Mouse (Mus musculus): ENCODE measurements at regions not wholly inside any gene's neighbourhood (a gene's known extent, or its start where the extent isn't known, plus 50 kb on each side); places are given as distances from the start of the nearest gene placed in this dataset.

DNA sequence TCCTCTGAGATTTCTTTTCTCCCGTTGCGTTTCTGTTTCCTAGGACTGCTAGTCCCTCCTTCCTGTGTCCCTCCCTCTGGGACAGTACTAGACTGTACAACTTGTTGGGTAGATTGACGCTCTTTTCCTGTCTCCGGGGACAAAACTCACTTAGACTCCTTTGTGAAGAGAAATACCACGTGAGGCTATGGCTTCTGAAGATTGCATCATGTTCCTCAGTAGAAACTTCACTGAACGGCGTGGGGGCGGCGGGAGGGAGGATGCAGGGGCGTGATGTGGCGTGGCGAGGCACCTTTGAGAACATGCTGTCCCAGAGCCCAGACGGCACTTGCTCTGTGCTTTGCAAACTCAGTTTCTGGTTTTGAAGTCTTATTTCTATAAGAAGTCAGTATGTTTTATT, 78.5 kb downstream of the Spata18 start:
- Histone ChIP-seq H3K27ac (replicated peaks; ENCODE audit: low read depth, low read length) (no peak overlapping the region), H3K27me3 (ENCODE audit: control insufficient read depth, insufficient read depth, low read length) (no peaks in the 10 kb centered on the region), H3K4me2 (ENCODE audit: low read depth, low read length) (no peak overlapping the region), H3K9me3 (replicated peaks; ENCODE audit: control insufficient read depth, low read length) (no peaks in the 10 kb centered on the region), H3K9ac (replicated peaks; ENCODE audit: low read length) (no peak overlapping the region), H3K4me3 (ENCODE audit: low read depth, low read length) (no peak overlapping the region), H3K36me3 (replicated peaks; ENCODE audit: control insufficient read depth, insufficient read depth, low read depth, low read length) (no peaks in the 10 kb centered on the region), H3K4me1 (ENCODE audit: control insufficient read depth, insufficient read depth, low read length) (no peaks in the 10 kb centered on the region)
- ATAC-seq (replicated peaks; ENCODE audit: insufficient number of reproducible peaks, low FRiP score, low TSS enrichment, low read depth): no peak
- WGBS: 83% methylated on average over 13 of the region's 13 CpGs
- no peak for DNase-seq (ENCODE audit: low spot score)

DNA sequence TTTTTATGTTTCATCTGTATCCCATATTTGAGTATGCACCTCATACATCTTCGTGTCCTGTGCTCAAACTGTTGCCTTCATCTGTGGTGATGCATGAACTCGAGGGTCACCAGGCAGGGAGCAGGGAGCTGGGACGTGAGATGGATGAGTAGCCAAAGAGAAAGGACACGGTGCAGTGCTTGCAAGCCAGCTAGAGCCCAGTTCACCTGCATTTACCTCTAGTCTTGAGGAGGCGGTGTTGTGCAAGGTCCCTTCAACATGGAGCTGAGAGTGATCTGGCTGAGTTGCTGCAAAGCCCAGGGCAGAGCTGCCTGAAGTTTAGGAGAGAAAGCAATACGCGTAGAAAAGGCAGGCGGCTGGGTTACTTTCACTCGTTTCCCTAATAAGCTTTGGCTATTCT, 80.2 kb downstream of the Spata18 start:
- no peak overlapping the region for H3K9ac ChIP-seq (replicated peaks; ENCODE audit: low read length)
- H3K36me3 ChIP-seq (replicated peaks; ENCODE audit: control insufficient read depth, insufficient read depth, low read depth, low read length): no peaks in the 10 kb centered on the region
- ATAC-seq (replicated peaks; ENCODE audit: insufficient number of reproducible peaks, low FRiP score, low TSS enrichment, low read depth) (no peak), DNase-seq (ENCODE audit: low spot score) (peak; percentile 14)
- H3K27ac ChIP-seq (replicated peaks; ENCODE audit: low read depth, low read length): peak overlapping the region; percentile 31; the same call in 1 of the 2 replicates
- no peaks in the 10 kb centered on the region for H3K9me3 ChIP-seq (replicated peaks; ENCODE audit: control insufficient read depth, low read length)
- H3K4me1 ChIP-seq (ENCODE audit: control insufficient read depth, insufficient read depth, low read length): no peaks in the 10 kb centered on the region
- no peaks in the 10 kb centered on the region for H3K27me3 ChIP-seq (ENCODE audit: control insufficient read depth, insufficient read depth, low read length)
- 54% methylated on average over 9 of the region's 9 CpGs for WGBS
- H3K4me3 ChIP-seq (ENCODE audit: low read depth, low read length): no peak overlapping the region
- no peak overlapping the region for H3K4me2 ChIP-seq (ENCODE audit: low read depth, low read length)

DNA sequence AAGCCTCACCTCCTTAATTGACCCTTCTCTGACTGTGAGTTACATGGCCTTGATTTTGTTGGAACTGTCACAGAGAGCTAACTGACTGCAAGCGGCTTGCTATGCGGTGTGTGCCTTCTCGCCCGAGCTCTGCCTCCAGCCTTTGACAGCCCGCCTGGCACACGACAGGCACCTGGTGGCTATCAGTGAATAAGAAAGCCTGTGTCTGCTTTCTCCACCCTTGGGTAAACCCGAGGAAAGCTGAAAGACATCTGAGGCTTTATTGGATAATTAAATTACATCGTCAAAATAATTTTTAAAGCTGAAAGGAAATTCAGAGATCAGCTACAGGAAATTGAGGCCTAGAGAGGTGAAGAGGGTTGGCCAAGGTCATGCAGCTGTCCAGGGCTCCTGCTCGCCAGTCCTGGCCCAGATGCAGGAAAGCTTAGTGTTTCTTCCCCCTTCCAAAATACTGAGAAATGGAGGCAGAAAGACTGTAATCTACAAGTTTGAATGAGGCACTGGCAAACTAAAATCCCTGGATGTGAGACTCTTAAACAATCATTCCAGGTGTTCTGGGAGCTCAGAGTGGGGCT, 80.9 kb downstream of the Spata18 start:
- H3K27ac ChIP-seq (replicated peaks; ENCODE audit: low read depth, low read length): no peak overlapping the region
- ATAC-seq (replicated peaks; ENCODE audit: insufficient number of reproducible peaks, low FRiP score, low TSS enrichment, low read depth) (no peak), DNase-seq (ENCODE audit: low spot score) (peak; percentile 73)
- no peaks in the 10 kb centered on the region for H3K36me3 ChIP-seq (replicated peaks; ENCODE audit: control insufficient read depth, insufficient read depth, low read depth, low read length)
- WGBS: 18% methylated on average over 9 of the region's 9 CpGs
- H3K4me1 ChIP-seq (ENCODE audit: control insufficient read depth, insufficient read depth, low read length): no peaks in the 10 kb centered on the region
- H3K4me2 ChIP-seq (ENCODE audit: low read depth, low read length): no peak overlapping the region
- H3K9me3 ChIP-seq (replicated peaks; ENCODE audit: control insufficient read depth, low read length): no peaks in the 10 kb centered on the region
- H3K9ac ChIP-seq (replicated peaks; ENCODE audit: low read length): no peak overlapping the region
- no peak overlapping the region for H3K4me3 ChIP-seq (ENCODE audit: low read depth, low read length)
- no peaks in the 10 kb centered on the region for H3K27me3 ChIP-seq (ENCODE audit: control insufficient read depth, insufficient read depth, low read length)

GRCm38 (mm10) chr5:73740766-73741165, 89.6 kb downstream of the Spata18 start:
- Histone ChIP-seq H3K27ac (replicated peaks; ENCODE audit: low read depth, low read length) (no peak overlapping the region), H3K4me3 (ENCODE audit: low read depth, low read length) (no peak overlapping the region), H3K27me3 (ENCODE audit: control insufficient read depth, insufficient read depth, low read length) (no peaks in the 10 kb centered on the region), H3K9me3 (replicated peaks; ENCODE audit: control insufficient read depth, low read length) (no peaks in the 10 kb centered on the region), H3K36me3 (replicated peaks; ENCODE audit: control insufficient read depth, insufficient read depth, low read depth, low read length) (no peaks in the 10 kb centered on the region), H3K9ac (replicated peaks; ENCODE audit: low read length) (no peak overlapping the region), H3K4me1 (ENCODE audit: control insufficient read depth, insufficient read depth, low read length) (no peaks in the 10 kb centered on the region), H3K4me2 (ENCODE audit: low read depth, low read length) (no peak overlapping the region)
- peak; percentile 49 for DNase-seq (ENCODE audit: low spot score)
- ATAC-seq (replicated peaks; ENCODE audit: insufficient number of reproducible peaks, low FRiP score, low TSS enrichment, low read depth): no peak
- 55% methylated on average over 3 of the region's 3 CpGs for WGBS

DNA sequence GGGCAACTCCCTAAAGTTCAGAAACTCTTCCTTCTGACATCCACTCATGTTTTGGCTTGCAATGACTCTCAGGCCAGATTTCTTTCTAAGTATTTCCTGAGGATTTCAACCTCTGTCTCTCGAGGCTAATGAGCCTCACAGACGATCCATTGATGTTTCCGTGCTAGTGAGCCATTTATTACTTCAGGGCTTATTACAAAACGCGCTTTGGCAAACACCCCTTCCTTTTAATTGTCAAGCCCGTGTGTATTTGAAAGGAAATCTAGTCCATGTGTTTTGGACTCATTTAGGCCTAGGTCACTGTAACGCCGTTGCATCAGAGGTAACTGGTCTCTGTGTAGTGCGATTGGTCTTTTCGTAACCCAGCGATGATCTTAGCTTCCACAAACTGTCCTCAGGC, 90.3 kb downstream of the Spata18 start:
- no peak overlapping the region for H3K4me3 ChIP-seq (ENCODE audit: low read depth, low read length)
- no peak for ATAC-seq (replicated peaks; ENCODE audit: insufficient number of reproducible peaks, low FRiP score, low TSS enrichment, low read depth)
- no peaks in the 10 kb centered on the region for H3K9me3 ChIP-seq (replicated peaks; ENCODE audit: control insufficient read depth, low read length)
- H3K27me3 ChIP-seq (ENCODE audit: control insufficient read depth, insufficient read depth, low read length): no peaks in the 10 kb centered on the region
- DNase-seq (ENCODE audit: low spot score): no peak
- H3K4me2 ChIP-seq (ENCODE audit: low read depth, low read length): no peak overlapping the region
- H3K27ac ChIP-seq (replicated peaks; ENCODE audit: low read depth, low read length): no peak overlapping the region
- H3K36me3 ChIP-seq (replicated peaks; ENCODE audit: control insufficient read depth, insufficient read depth, low read depth, low read length): no peaks in the 10 kb centered on the region
- H3K4me1 ChIP-seq (ENCODE audit: control insufficient read depth, insufficient read depth, low read length): no peaks in the 10 kb centered on the region
- no peak overlapping the region for H3K9ac ChIP-seq (replicated peaks; ENCODE audit: low read length)
- WGBS: 70% methylated on average over 11 of the region's 11 CpGs

- Histone ChIP-seq H3K4me1 (ENCODE audit: control insufficient read depth, insufficient read depth, low read length) (no peaks in the 10 kb centered on the region), H3K9me3 (replicated peaks; ENCODE audit: control insufficient read depth, low read length) (no peaks in the 10 kb centered on the region), H3K27ac (replicated peaks; ENCODE audit: low read depth, low read length) (no peak overlapping the region), H3K27me3 (ENCODE audit: control insufficient read depth, insufficient read depth, low read length) (no peaks in the 10 kb centered on the region), H3K4me3 (ENCODE audit: low read depth, low read length) (no peak overlapping the region), H3K36me3 (replicated peaks; ENCODE audit: control insufficient read depth, insufficient read depth, low read depth, low read length) (no peaks in the 10 kb centered on the region), H3K4me2 (ENCODE audit: low read depth, low read length) (no peak overlapping the region), H3K9ac (replicated peaks; ENCODE audit: low read length) (no peak overlapping the region)
- ATAC-seq (replicated peaks; ENCODE audit: insufficient number of reproducible peaks, low FRiP score, low TSS enrichment, low read depth) (no peak), DNase-seq (ENCODE audit: low spot score) (no peak)
- WGBS: 90% methylated on average over 1 of the region's 1 CpGs
Measured at GRCm38 (mm10) chr5:73743953-73744352, 92.8 kb downstream of the Spata18 start.

DNA sequence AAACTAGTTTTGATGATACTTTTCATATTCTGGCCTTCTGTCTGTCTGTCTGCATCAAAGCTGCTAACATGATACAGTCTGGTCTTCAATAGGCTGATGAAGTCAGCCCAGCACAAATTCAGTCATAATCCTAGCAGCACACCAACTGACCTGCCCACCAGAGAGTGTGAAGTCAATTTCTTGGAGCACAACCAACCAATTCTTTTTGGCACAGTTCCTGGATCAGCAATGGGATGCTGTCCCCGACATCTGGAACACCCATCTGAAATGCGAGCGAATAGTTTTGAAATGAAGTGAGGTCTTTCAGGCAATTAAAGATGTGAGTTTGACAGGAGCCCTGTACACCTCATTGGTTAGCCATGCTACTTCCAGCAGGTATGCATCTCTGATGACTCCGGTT, 98.6 kb downstream of the Spata18 start:
- H3K27ac ChIP-seq (replicated peaks; ENCODE audit: low read depth, low read length): no peak overlapping the region
- no peaks in the 10 kb centered on the region for H3K27me3 ChIP-seq (ENCODE audit: control insufficient read depth, insufficient read depth, low read length)
- 87% methylated on average over 4 of the region's 4 CpGs for WGBS
- H3K4me3 ChIP-seq (ENCODE audit: low read depth, low read length): no peak overlapping the region
- ATAC-seq (replicated peaks; ENCODE audit: insufficient number of reproducible peaks, low FRiP score, low TSS enrichment, low read depth) (no peak), DNase-seq (ENCODE audit: low spot score) (no peak)
- H3K4me2 ChIP-seq (ENCODE audit: low read depth, low read length): no peak overlapping the region
- H3K9ac ChIP-seq (replicated peaks; ENCODE audit: low read length): no peak overlapping the region
- H3K9me3 ChIP-seq (replicated peaks; ENCODE audit: control insufficient read depth, low read length): no peaks in the 10 kb centered on the region
- H3K4me1 ChIP-seq (ENCODE audit: control insufficient read depth, insufficient read depth, low read length): no peaks in the 10 kb centered on the region
- H3K36me3 ChIP-seq (replicated peaks; ENCODE audit: control insufficient read depth, insufficient read depth, low read depth, low read length): no peaks in the 10 kb centered on the region

DNA sequence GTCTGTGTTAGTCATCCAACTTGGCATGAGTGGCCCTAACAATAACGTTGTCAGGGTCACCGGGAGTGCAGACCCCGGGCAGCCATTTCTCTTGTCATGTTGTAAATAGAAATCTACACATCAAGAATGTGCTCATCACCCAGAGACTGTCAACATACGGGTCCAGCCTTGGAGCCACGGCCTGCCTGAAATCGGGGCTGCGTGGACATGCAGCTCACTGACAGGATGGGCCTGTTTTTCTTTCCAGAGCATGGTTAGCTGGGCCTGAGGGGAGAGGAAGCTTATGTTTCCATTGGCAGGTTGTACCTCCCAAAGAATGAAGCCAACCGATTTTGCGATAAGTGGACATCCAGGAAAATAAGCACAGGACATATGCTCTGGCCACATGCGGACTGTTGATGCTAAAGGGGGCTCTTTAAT, 101.1 kb downstream of the Spata18 start:
- ATAC-seq (replicated peaks; ENCODE audit: insufficient number of reproducible peaks, low FRiP score, low TSS enrichment, low read depth) (no peak), DNase-seq (ENCODE audit: low spot score) (no peak)
- Histone ChIP-seq H3K27ac (replicated peaks; ENCODE audit: low read depth, low read length) (no peak overlapping the region), H3K4me2 (ENCODE audit: low read depth, low read length) (no peak overlapping the region), H3K27me3 (ENCODE audit: control insufficient read depth, insufficient read depth, low read length) (no peaks in the 10 kb centered on the region), H3K9ac (replicated peaks; ENCODE audit: low read length) (no peak overlapping the region), H3K4me3 (ENCODE audit: low read depth, low read length) (no peak overlapping the region), H3K36me3 (replicated peaks; ENCODE audit: control insufficient read depth, insufficient read depth, low read depth, low read length) (no peaks in the 10 kb centered on the region), H3K9me3 (replicated peaks; ENCODE audit: control insufficient read depth, low read length) (no peaks in the 10 kb centered on the region), H3K4me1 (ENCODE audit: control insufficient read depth, insufficient read depth, low read length) (no peaks in the 10 kb centered on the region)
- WGBS: 84% methylated on average over 10 of the region's 10 CpGs
